Mouse (Mus musculus): Measurements from ENCODE around the gene Gm10256. TPM values are rescaled to one million over a fixed set of nuclear protein-coding genes. Genes with fewer than 3 reads are reported as not detected.
"Not testable (repeated sequence)": the region's sequence is repeated elsewhere in the genome, so short reads cannot be mapped to it uniquely, and the experiment has no call there.

The Gm10256 gene
- polyA plus RNA-seq (2012; rRNA removed) = not detected in 2 replicates
- polyA plus RNA-seq (2014; fragmentation: Nextera tagmentation; extraction: Ambion mirVana) = not detected in 2 replicates

GRCm38 (mm10) chrY:2830380-2830779 is at the start of gene Gm10256, which contains the start of gene Rbmy:
Gm10256 (plus strand) TSS chrY:2830699.
Rbmy (plus strand) TSS chrY:2830680.
- H3K9ac ChIP-seq (replicated peaks); H3K36me3 ChIP-seq (replicated peaks; ENCODE audit: control insufficient read depth, insufficient read depth, low read depth); DNase-seq (ENCODE audit: low read depth in 3 of 3, low spot score in 3 of 3); ATAC-seq (ENCODE audit: insufficient read depth); H3K9me3 ChIP-seq (ENCODE audit: control insufficient read depth, low read length); H3K27ac ChIP-seq; H3K27me3 ChIP-seq (ENCODE audit: control insufficient read depth, insufficient read depth, low read length); H3K4me3 ChIP-seq (ENCODE audit: insufficient read depth in 1 of 2, low read depth in 2 of 2, low read length in 2 of 2); H3K4me1 ChIP-seq (replicated peaks; ENCODE audit: control insufficient read depth in 2 of 2, insufficient read depth in 2 of 2, low read length in 1 of 2); H3K4me2 ChIP-seq (ENCODE audit: low read depth): not testable (repeated sequence)
- WGBS (ENCODE audit: insufficient replicate concordance) = no CpG with 5 or more reads among the region's 9 CpGs

GRCm38 (mm10) chrY:2796105-2796504 is 34.4 kb upstream of the Gm10256 start, which contains the start of gene Gm4064:
Gm4064 (minus strand) TSS chrY:2796205.
- H3K4me2 ChIP-seq (ENCODE audit: low read depth); ATAC-seq (ENCODE audit: insufficient read depth); H3K4me1 ChIP-seq (replicated peaks; ENCODE audit: control insufficient read depth in 2 of 2, insufficient read depth in 2 of 2, low read length in 1 of 2); H3K27me3 ChIP-seq (ENCODE audit: control insufficient read depth, insufficient read depth, low read length); H3K4me3 ChIP-seq (ENCODE audit: insufficient read depth in 1 of 2, low read depth in 2 of 2, low read length in 2 of 2); DNase-seq (ENCODE audit: low read depth in 3 of 3, low spot score in 3 of 3); H3K36me3 ChIP-seq (replicated peaks; ENCODE audit: control insufficient read depth, insufficient read depth, low read depth); H3K9ac ChIP-seq (replicated peaks); H3K9me3 ChIP-seq (ENCODE audit: control insufficient read depth, low read length); H3K27ac ChIP-seq: not testable (repeated sequence)
- WGBS (ENCODE audit: insufficient replicate concordance) = no CpG with 5 or more reads among the region's 8 CpGs

GRCm38 (mm10) chrY:2900689-2901088 is 70.2 kb downstream of the Gm10256 start, which contains the start of gene Gm10352:
Gm10352 (plus strand) TSS chrY:2900989.
- not testable (repeated sequence) for H3K27me3 ChIP-seq (ENCODE audit: control insufficient read depth, insufficient read depth, low read length); H3K9ac ChIP-seq (replicated peaks); ATAC-seq (ENCODE audit: insufficient read depth); H3K27ac ChIP-seq; H3K9me3 ChIP-seq (ENCODE audit: control insufficient read depth, low read length); H3K4me1 ChIP-seq (replicated peaks; ENCODE audit: control insufficient read depth in 2 of 2, insufficient read depth in 2 of 2, low read length in 1 of 2); H3K36me3 ChIP-seq (replicated peaks; ENCODE audit: control insufficient read depth, insufficient read depth, low read depth); H3K4me3 ChIP-seq (ENCODE audit: insufficient read depth in 1 of 2, low read depth in 2 of 2, low read length in 2 of 2); DNase-seq (ENCODE audit: low read depth in 3 of 3, low spot score in 3 of 3); H3K4me2 ChIP-seq (ENCODE audit: low read depth)
- no CpG with 5 or more reads among the region's 9 CpGs for WGBS (ENCODE audit: insufficient replicate concordance)

Other genes with a start within 250 kb of the Gm10256 start
- not detected in 2 replicates for gene H2al2c, start 231.6 kb upstream of the Gm10256 start, polyA plus RNA-seq (2012; rRNA removed)
- not detected in 2 replicates for gene H2al2c, start 231.6 kb upstream of the Gm10256 start, polyA plus RNA-seq (2014; fragmentation: Nextera tagmentation; extraction: Ambion mirVana)
- gene Sry, start 167.0 kb upstream of the Gm10256 start, polyA plus RNA-seq (2012; rRNA removed) = not detected in 2 replicates
- not detected in 2 replicates for gene Sry, start 167.0 kb upstream of the Gm10256 start, polyA plus RNA-seq (2014; fragmentation: Nextera tagmentation; extraction: Ambion mirVana)
- not detected in 2 replicates for gene H2al2b, start 110.0 kb upstream of the Gm10256 start, polyA plus RNA-seq (2012; rRNA removed)
- gene H2al2b, start 110.0 kb upstream of the Gm10256 start, polyA plus RNA-seq (2014; fragmentation: Nextera tagmentation; extraction: Ambion mirVana) = not detected in 2 replicates
- not detected in 2 replicates for gene Gm4064, start 34.5 kb upstream of the Gm10256 start, polyA plus RNA-seq (2012; rRNA removed)
- gene Gm4064, start 34.5 kb upstream of the Gm10256 start, polyA plus RNA-seq (2014; fragmentation: Nextera tagmentation; extraction: Ambion mirVana) = not detected in 2 replicates
- not detected in 2 replicates for gene Rbmy, start within 50 bp of the Gm10256 start, polyA plus RNA-seq (2012; rRNA removed)
- not detected in 2 replicates for gene Rbmy, start within 50 bp of the Gm10256 start, polyA plus RNA-seq (2014; fragmentation: Nextera tagmentation; extraction: Ambion mirVana)
- gene Gm10352, start 70.3 kb downstream of the Gm10256 start, polyA plus RNA-seq (2012; rRNA removed) = not detected in 2 replicates
- not detected in 2 replicates for gene Gm10352, start 70.3 kb downstream of the Gm10256 start, polyA plus RNA-seq (2014; fragmentation: Nextera tagmentation; extraction: Ambion mirVana)
- not detected in 2 replicates for gene Gm29289, start 101.9 kb downstream of the Gm10256 start, polyA plus RNA-seq (2012; rRNA removed)
- not detected in 2 replicates for gene Gm29289, start 101.9 kb downstream of the Gm10256 start, polyA plus RNA-seq (2014; fragmentation: Nextera tagmentation; extraction: Ambion mirVana)